Mouse (Mus musculus) 416B (cell line): ENCODE data around the gene Nudt2.

Experiments used
- DNase-seq: peaks from one replicate; pipeline ENCODE4 v3.0.0; 2011; ENCODE audit warnings: low read depth

The Nudt2 gene

DNA sequence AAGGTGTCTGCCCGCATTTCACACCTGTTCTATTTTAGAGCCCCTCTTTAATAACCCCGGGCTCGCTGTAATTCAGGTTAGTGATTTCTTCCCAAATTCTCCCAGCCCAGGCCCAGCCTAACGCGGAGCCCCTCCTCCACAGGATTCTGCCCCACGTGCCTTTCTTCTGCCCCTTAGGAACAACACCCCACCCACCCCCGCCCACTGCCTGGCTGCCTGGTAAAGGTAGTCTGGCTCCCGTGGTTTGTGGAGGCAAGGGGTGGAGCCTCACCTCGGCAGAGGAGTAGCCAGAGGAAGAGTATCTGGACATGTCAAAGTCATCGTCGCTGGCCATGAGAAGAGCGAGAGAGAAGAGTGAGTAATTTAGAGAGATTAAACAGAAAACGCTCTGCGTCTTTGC lies 55.7 kb downstream of the Nudt2 start:
- DNase-seq, result no peak

GRCm38 (mm10) chr4:41522136-41522535 lies 57.2 kb downstream of the Nudt2 start:
- DNase-seq, result no peak

GRCm38 (mm10) chr4:41522788-41523187 lies 57.8 kb downstream of the Nudt2 start:
- peak; percentile 63 for DNase-seq

DNA sequence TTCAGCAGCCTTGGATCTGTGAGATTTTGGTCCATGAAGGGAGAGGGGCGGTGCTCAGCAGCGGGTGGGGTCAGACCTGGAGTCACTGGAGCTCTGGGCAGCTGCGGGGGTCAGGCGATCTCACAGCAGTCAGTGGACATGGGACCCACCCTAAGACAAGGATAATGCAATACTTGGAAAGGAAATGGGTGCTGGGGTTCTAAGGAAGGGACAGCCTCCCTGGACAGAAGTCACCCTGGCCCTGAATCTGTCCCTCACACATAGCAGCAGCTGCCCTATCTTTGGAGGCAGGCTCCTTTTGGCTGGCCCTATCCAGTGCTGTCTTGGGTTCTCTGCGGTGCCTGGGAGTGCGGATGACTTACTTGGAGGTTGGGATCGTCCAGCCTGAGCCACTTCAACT lies 58.9 kb downstream of the Nudt2 start:
- no peak for DNase-seq

DNA sequence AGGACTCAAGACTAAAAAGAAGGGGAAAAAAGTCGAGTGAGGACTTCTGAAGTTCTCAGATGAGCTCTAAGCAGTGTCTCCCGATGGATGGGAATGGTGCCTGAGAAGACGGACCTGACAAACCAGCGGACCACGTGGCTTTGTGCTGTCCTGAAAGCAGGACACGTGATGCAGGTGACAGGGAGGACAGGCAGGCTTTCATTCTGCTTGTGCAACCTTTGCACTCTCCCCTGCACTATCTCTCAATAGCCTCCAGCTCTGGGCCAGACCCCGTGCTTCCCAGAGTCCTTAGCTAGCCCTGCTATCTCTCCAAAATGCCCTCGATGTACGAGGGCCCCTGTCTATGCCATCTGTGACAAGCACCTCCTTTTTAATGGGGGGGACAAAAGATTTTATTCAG lies 59.9 kb downstream of the Nudt2 start:
- DNase-seq, result no peak

GRCm38 (mm10) chr4:41526553-41526952 lies 61.6 kb downstream of the Nudt2 start:
- DNase-seq, result no peak

DNA sequence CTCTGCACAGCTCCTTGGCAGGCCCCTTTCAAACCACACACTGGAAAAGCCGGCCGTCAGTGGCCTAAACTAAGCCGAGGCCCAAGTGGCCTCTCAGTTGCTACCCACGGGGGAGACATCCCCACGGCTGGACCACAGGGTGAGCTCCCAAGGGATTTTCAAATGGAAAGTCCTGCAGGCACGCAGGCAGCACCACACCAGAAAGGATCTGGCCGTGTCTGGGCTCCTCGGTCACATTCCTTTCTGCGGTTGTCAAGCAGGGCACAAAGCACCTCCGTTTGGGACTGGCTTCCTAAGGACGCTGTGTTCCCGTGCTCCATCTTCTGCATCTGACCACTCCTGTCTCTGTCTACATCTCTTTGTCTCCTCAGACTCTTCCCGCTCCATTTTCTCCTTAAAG lies 62.1 kb downstream of the Nudt2 start:
- no peak for DNase-seq

DNA sequence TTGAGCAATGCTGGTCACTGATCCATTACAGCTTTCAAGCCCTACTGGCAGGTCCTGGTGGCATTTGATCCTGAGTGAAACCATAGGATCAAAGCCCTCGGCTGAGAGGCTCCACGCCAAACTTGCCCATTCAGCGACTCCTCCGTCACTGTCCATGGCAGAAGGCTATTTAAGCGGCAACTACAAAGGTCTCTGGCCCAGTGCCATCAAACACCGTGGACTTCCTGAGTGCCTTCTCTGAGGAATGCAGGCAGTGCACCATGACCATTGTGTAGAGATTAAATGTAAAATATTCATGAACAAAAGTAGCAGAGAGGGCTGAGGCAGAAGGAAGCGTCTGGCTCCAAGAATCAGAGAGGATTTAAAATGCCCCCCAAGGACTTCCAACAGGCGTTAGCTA lies 63.0 kb downstream of the Nudt2 start:
- no peak for DNase-seq
